Mouse (Mus musculus) stomach, postnatal 0 days (tissue): Measurements from ENCODE around the gene Igsf8.

ENCODE experiments used
- CTCF ChIP-seq: IDR thresholded peaks from 2 replicates; pipeline ENCODE4 v1.5.1; 2016; ENCODE audit warnings: antibody characterized with exemption, low read depth, mild to moderate bottlenecking, moderate library complexity
- EP300 ChIP-seq: optimal IDR thresholded peaks from 2 replicates; pipeline ENCODE3; 2016; ENCODE audit warnings: antibody characterized with exemption

- TF ChIP-seq EP300 (no peak), CTCF (no peak)
Observed at GRCm38 (mm10) chr1:172274547-172274946, 13.1 kb downstream of the Igsf8 start.
